Mouse (Mus musculus): Measurements from ENCODE around the gene Plk5.

Gene Plk5

DNA sequence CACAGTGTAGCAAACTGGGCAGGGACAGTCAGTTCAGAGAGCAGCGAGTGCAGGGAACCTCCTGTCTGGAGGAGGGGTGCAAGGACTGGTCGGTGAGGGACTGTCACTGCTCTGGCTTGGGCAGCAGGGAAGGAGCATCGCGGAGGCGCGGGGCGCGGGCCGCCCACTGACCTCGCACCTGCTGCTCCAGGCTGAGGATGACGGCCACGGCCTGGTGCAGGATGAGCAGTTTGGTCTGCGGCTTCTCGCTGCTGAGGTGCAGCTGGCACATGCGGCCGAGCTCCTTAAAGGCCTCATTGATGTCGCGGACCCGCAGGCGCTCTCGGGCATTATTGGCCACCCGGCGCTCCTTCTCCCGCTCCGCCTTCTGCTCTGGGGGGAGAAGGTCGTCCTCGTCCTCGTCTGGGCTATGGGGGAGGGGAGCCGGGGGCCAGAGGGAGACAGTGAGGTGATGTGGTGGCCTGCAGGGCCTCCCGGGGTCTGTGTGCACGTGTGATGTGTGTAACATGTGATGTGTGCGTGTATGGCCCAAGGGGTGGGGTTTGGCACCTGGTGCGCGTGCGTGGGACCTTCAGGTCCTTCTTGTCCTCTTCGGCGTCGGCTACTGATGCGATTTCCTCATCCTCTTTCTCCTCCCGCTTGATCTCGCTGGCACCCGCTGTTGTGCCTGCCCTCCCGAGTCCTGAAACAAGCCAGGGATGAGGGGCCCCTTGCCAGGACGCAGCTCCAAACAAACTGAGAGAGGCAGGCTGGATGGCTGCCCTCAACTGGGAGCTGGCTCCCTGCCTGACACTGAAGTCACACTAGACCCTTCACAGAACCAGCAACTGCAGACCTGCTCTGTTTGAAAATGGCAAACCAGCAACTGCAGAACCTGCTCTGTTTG lies 56.6 kb downstream of the Plk5 start:
- peak; percentile 67 to 86 for DNase-seq (ENCODE audit: low spot score in 2 of 2)
